Mouse (Mus musculus) E14TG2a.4 (cell line): ENCODE measurements around the gene Cpne8.

ENCODE experiments used
- H3K27me3 ChIP-seq: 2 replicates; pipeline ENCODE4 v1.6.1; 2014; ENCODE audit warnings: low read length, control low read depth; ENCODE audit not compliant: insufficient read depth
- H3K36me3 ChIP-seq: 2 replicates; pipeline ENCODE4 v1.6.1; 2014; ENCODE audit warnings: low read length, control low read depth; ENCODE audit not compliant: insufficient read depth
- H3K4me1 ChIP-seq: replicated peaks from 2 replicates; pipeline ENCODE4 v1.6.1; 2014; ENCODE audit warnings: low read depth, low read length, control low read depth
- H3K4me3 ChIP-seq: replicated peaks from 2 replicates; pipeline ENCODE4 v1.5.1; 2014; ENCODE audit warnings: mild to moderate bottlenecking, low read length
- H3K9me3 ChIP-seq: 2 replicates; pipeline ENCODE4 v1.6.1; 2014; ENCODE audit warnings: low read length, control low read depth
- CTCF ChIP-seq: conservative IDR thresholded peaks from 2 replicates; pipeline ENCODE4 v1.5.1; 2014; ENCODE audit warnings: low read length
- NANOG ChIP-seq: IDR thresholded peaks from 2 replicates; pipeline ENCODE4 v1.6.1; 2014; ENCODE audit warnings: borderline replicate concordance, low read length, mixed read lengths
- POU5F1 ChIP-seq: IDR thresholded peaks from 2 replicates; pipeline ENCODE4 v1.6.1; 2014; ENCODE audit warnings: low read length, borderline replicate concordance

Gene Cpne8

DNA sequence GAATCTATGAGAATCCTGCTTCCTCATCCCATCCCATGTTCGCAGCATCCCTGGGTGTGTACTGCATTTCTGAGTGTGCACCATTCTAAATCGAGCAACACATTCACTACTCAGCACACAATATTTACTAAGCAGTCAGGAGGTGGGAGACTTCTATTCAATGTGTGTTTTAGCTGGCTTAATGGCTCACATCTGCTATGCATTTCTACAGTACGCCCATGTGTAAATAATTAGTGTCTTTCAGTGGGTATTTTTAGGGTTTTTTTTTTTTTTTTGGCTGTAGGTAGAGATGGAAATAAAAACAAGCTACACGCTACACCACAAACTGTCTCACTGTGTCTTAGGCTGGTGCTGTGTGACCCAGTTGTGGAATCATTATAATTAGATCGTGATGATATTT lies 75.6 kb downstream of the Cpne8 start:
- no peak overlapping the region for H3K4me3 ChIP-seq
- H3K27me3 ChIP-seq, result no peaks in the 10 kb centered on the region
- no peaks in the 10 kb centered on the region; the same call in 1 of the 2 replicates for H3K4me1 ChIP-seq
- H3K9me3 ChIP-seq, result peaks cover 11% of the 10 kb centered on the region
- TF ChIP-seq POU5F1, result no peak
- no peak for TF ChIP-seq NANOG
- TF ChIP-seq CTCF, result no peak
- no peaks in the 10 kb centered on the region for H3K36me3 ChIP-seq

DNA sequence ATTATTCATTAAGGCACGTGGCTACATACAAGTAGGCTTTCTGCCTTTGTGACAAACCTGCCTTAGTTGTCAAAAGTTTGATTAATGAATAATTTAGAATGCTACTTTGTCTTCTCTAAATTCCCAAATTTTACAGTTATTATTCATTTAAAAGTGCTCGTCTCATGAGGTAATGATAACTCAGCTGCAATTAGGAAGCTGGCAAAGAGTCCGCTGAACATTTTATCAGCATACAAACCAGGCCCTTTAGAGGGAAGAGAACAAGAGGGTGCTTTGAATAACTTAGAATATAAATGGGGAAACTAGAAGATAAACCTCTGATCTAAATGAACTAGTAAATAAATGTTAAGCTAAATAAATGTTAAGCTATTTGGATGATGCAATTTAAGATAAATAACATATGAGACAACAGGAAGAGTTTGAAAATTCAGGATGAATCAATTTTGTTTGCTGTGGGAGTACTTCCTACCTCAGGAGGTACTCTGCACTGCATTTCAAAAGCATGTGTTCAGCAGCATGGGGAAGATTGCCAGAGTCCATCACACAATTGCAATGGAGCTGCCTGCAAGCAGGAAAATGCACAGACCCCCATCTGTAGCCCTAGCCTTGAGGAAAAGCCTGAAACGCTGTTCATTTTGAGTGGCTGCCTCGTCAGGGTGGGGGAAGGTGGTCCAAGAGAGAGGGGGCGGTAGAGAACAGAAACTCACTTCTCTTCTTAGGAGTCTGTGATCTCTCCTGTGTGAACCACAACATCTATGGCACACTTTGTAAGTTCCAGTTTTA lies 81.3 kb downstream of the Cpne8 start:
- Histone ChIP-seq H3K4me1 (no peaks in the 10 kb centered on the region), H3K4me3 (no peak overlapping the region), H3K9me3 (peaks cover 11% of the 10 kb centered on the region), H3K36me3 (no peaks in the 10 kb centered on the region), H3K27me3 (no peaks in the 10 kb centered on the region)
- TF ChIP-seq CTCF (no peak), POU5F1 (no peak), NANOG (no peak)

DNA sequence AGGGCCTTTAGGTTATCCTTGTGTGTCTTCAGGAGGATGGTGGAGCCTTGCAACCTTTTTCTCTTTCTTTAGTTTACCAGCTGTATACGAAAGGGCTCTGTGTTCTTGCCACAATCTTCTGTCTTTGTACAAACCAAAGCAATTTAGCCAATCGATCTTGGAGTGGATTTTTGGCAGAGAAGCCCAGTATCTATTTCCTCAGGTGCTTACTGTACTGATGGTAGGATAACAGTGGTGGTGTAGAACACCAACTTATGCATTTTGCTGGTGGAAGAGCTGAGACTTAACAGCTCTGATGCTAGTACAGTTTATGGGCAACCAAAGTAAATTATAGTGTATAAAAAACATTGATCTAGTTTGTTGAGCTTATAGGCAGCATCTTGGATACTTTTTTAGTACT lies 83.6 kb downstream of the Cpne8 start:
- TF ChIP-seq POU5F1 (no peak), CTCF (no peak), NANOG (no peak)
- no peaks in the 10 kb centered on the region for H3K36me3 ChIP-seq
- peaks cover 11% of the 10 kb centered on the region for H3K9me3 ChIP-seq
- no peaks in the 10 kb centered on the region for H3K4me1 ChIP-seq
- H3K27me3 ChIP-seq, result no peaks in the 10 kb centered on the region
- no peak overlapping the region for H3K4me3 ChIP-seq

DNA sequence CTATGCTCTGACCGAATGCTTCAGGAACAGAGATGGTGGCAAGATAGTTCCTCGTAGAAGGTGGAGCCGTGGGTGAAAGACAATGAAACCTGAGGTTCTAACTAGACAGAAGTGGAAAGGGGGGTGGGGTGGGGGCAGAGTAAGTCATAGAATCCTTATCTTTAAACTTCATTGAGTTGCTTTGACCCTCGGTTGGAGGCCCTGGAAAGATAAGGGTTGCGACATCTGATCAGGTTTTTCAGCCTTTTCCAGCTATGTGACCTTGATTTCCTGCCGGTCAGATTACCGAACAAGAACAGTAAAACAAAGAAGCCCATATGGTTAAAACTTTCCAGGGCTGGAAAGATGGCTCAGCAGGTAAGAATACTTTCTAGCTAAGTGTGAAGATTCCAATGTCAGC lies 89.6 kb downstream of the Cpne8 start:
- TF ChIP-seq CTCF (no peak), NANOG (no peak), POU5F1 (no peak)
- Histone ChIP-seq H3K9me3 (no peaks in the 10 kb centered on the region), H3K27me3 (no peaks in the 10 kb centered on the region), H3K36me3 (no peaks in the 10 kb centered on the region), H3K4me3 (no peak overlapping the region), H3K4me1 (no peaks in the 10 kb centered on the region)

DNA sequence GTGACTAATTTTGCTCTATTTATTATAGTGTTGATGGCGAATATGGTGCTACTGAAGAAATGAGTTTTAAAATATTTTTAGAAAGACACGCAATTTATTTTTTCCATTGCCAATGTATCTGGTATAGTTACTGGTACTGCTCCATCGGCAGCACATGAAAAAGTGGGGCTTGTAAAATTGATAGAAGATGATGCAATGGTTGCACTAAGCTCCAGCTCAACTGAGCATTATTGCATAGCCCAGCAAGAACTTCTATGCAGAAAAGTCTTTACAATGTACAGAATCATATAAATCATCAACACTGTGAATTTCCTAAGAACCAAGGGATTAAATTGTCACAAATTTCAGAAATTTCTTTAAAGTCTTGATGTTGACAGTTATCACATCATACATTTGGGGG lies 101.8 kb downstream of the Cpne8 start:
- no peaks in the 10 kb centered on the region for H3K36me3 ChIP-seq
- no peak overlapping the region for H3K4me3 ChIP-seq
- TF ChIP-seq CTCF (no peak), NANOG (no peak), POU5F1 (no peak)
- H3K4me1 ChIP-seq, result no peaks in the 10 kb centered on the region
- H3K9me3 ChIP-seq, result peaks cover 7% of the 10 kb centered on the region; the same call in 1 of the 2 replicates
- no peaks in the 10 kb centered on the region for H3K27me3 ChIP-seq

DNA sequence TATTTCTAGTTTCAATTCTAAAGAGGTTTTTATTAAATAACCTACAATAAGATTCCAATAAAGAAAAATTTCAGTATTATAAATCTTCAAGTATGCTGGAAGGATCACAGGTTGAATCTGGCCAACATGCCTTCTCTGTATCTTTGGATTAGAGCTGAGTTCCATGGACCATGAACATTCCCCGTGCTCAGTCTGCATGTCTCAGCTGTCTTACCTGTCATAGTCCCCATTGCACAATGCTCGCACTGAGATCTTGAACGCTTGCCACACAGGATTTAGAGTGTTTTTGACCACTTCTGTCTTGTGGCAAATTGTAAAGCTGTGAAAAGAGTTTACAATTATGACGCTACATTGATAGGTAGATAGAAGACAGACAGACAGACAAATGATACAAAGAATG lies 110.0 kb downstream of the Cpne8 start:
- H3K4me1 ChIP-seq, result no peaks in the 10 kb centered on the region
- no peaks in the 10 kb centered on the region for H3K27me3 ChIP-seq
- H3K4me3 ChIP-seq, result no peak overlapping the region
- no peaks in the 10 kb centered on the region for H3K9me3 ChIP-seq
- no peaks in the 10 kb centered on the region for H3K36me3 ChIP-seq
- TF ChIP-seq CTCF, result no peak
- TF ChIP-seq NANOG, result no peak
- TF ChIP-seq POU5F1, result no peak

DNA sequence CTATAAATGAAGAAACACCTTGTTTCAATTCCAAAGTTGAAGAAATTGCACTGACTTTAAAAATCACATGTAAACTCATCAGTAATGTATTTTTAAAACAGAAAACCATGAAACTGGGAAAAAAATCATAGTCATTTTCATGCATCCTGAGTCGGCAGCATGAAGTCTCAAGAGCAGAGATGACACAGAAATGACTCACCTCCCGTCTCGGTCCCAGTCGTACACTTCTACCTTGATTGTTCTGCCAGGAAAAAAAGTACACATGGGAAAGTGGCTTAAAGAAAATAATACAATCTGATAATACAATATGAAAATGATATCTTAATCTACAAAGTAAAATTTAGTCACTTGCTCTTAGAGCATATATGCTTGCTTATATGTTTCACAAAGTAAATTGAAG lies 111.2 kb downstream of the Cpne8 start:
- TF ChIP-seq NANOG (no peak), CTCF (no peak), POU5F1 (no peak)
- Histone ChIP-seq H3K4me1 (no peaks in the 10 kb centered on the region), H3K27me3 (no peaks in the 10 kb centered on the region), H3K4me3 (no peak overlapping the region), H3K9me3 (no peaks in the 10 kb centered on the region), H3K36me3 (no peaks in the 10 kb centered on the region)

DNA sequence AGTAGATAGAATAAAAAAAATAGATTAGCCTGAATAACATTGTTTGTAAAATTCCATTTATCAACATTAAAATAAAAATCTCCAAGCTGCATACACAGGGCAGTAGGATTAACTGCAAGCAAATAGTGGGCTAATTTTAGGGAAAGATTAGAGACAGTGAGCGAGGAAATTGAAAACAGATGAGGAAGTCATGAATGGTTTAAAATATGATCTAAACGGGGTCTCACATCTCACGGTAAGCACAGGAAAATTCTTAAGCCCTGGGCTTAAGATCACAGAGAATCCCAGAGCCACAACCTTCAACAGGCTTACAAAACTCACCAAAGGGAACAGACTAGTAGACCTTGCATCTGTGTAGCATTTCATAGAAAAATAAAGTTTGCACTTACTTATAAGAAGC lies 115.2 kb downstream of the Cpne8 start:
- no peaks in the 10 kb centered on the region for H3K27me3 ChIP-seq

DNA sequence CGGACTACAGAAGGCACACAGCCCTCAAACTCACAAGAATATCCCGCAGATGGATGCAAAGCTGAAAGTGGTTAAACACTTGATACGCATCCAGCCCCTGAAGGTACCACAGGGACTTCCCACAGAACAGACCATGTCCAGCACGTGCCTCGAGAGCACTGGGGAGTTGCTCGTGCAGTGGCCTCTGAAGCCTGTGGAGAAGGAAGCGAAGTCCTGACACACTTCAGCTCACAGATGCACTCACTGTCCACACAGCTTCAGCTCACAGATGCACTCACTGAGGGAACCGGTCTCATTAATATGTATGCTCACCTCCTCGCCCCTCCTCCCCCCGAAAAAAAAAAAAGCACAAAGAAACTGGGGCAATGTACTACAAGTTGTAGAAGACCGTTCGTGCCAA lies 117.6 kb downstream of the Cpne8 start:
- H3K9me3 ChIP-seq, result no peaks in the 10 kb centered on the region
- no peak overlapping the region for H3K4me3 ChIP-seq
- no peaks in the 10 kb centered on the region for H3K36me3 ChIP-seq
- no peak for TF ChIP-seq POU5F1
- no peak for TF ChIP-seq CTCF
- no peak for TF ChIP-seq NANOG
- H3K4me1 ChIP-seq, result no peaks in the 10 kb centered on the region
- H3K27me3 ChIP-seq, result no peaks in the 10 kb centered on the region

More for the DNA sequence above, 115.2 kb downstream of the Cpne8 start:
- Histone ChIP-seq H3K4me1 (no peaks in the 10 kb centered on the region), H3K9me3 (no peaks in the 10 kb centered on the region), H3K36me3 (no peaks in the 10 kb centered on the region), H3K4me3 (no peak overlapping the region)
- TF ChIP-seq NANOG (no peak), POU5F1 (no peak), CTCF (no peak)
